Mouse (Mus musculus) lung, embryonic 14.5 days (tissue): ENCODE data around the gene Coil. TPM values are rescaled to one million over a fixed set of nuclear protein-coding genes. Genes with fewer than 3 reads are reported as not detected.

Experiments used
- ATAC-seq: fragments of 200-750 bp; cut with Nextera tagmentation; 2 replicates; pipeline ENCODE4 v1.8.0; 2017; ENCODE audit warnings: mild to moderate bottlenecking, moderate TSS enrichment, moderate library complexity; ENCODE audit not compliant: insufficient read depth
- DNase-seq: peaks from one replicate; pipeline ENCODE4 v3.0.0-alpha.2; 2015
- H3K27ac ChIP-seq: fragments of 300-500 bp; sonication (generic); 2 replicates; pipeline ENCODE4 v1.5.1; 2014; ENCODE audit warnings: low read depth, mild to moderate bottlenecking, moderate library complexity
- H3K27me3 ChIP-seq: fragments of 300-500 bp; sonication (generic); 2 replicates; pipeline ENCODE4 v1.6.1; 2014; ENCODE audit warnings: low read length, control low read depth; ENCODE audit not compliant: insufficient read depth
- H3K36me3 ChIP-seq: fragments of 300-500 bp; sonication (generic); 2 replicates; pipeline ENCODE4 v1.6.1; 2014; ENCODE audit warnings: control low read depth; ENCODE audit not compliant: insufficient read depth
- H3K4me1 ChIP-seq: fragments of 300-500 bp; sonication (generic); 2 replicates; pipeline ENCODE4 v1.6.1; 2014; ENCODE audit warnings: antibody characterized with exemption, control low read depth; ENCODE audit not compliant: insufficient read depth
- H3K4me2 ChIP-seq: fragments of 300-500 bp; sonication (generic); 2 replicates; pipeline ENCODE4 v1.6.1; 2014; ENCODE audit warnings: mild to moderate bottlenecking
- H3K4me3 ChIP-seq: fragments of 300-500 bp; sonication (generic); 2 replicates; pipeline ENCODE4 v1.5.1; 2014; ENCODE audit warnings: low read depth, low read length
- H3K9ac ChIP-seq: fragments of 300-500 bp; sonication (generic); 2 replicates; pipeline ENCODE4 v1.6.1; 2014
- H3K9me3 ChIP-seq: fragments of 300-500 bp; sonication (generic); 2 replicates; pipeline ENCODE4 v1.6.1; 2016; ENCODE audit warnings: low read depth, low read length, control low read depth
- CTCF ChIP-seq: IDR thresholded peaks from 2 replicates; pipeline ENCODE4 v1.5.1; 2016; ENCODE audit warnings: antibody characterized with exemption, low read depth
- WGBS: fragments of 180-500 bp; shearing (Covaris S2); extraction: QIAGEN DNeasy Blood & Tissue Kit; methylation state at CpG from one replicate; pipeline ENCODE4 v1.1.7; 2014; 5-methylcytosine and 5-hydroxymethylcytosine counted together
- polyA plus RNA-seq: library from polyadenylated mRNA; unstranded; fragments of >200 nt; fragmentation: Nextera tagmentation; extraction: Ambion mirVana; gene quantifications from 2 replicates; pipeline ENCODE4 v1.2.1, GENCODE M21; 2014

The Coil gene
- polyA plus RNA-seq = 10.8 and 12.2 TPM in 2 replicates

- Histone ChIP-seq H3K4me3 (no peak within 1 kb of the TSS), H3K9me3 (no peaks in the 10 kb centered on the region), H3K36me3 (no peaks in the 10 kb centered on the region), H3K27me3 (no peaks in the 10 kb centered on the region), H3K4me2 (no peak within 1 kb of the TSS), H3K4me1 (no peaks in the 10 kb centered on the region), H3K9ac (no peak within 1 kb of the TSS), H3K27ac (no peak within 1 kb of the TSS)
- no peak for TF ChIP-seq CTCF
- ATAC-seq (no peak), DNase-seq (peak; percentile 26)
- WGBS = 25% methylated on average over 2 of the region's 2 CpGs
Measured at GRCm38 (mm10) chr11:88970202-88970732, at the start of gene Coil. Gene Coil, plus strand, starts transcription at chr11:88970252.

GRCm38 (mm10) chr11:88926566-88926965, 43.5 kb upstream of the Coil start:
- no peak for TF ChIP-seq CTCF
- peaks cover 45% of the 10 kb centered on the region for H3K36me3 ChIP-seq

GRCm38 (mm10) chr11:88931692-88932530, 38.1 kb upstream of the Coil start:
- Histone ChIP-seq H3K9ac (no peak overlapping the region), H3K4me2 (no peak overlapping the region), H3K36me3 (peaks cover 46% of the 10 kb centered on the region), H3K9me3 (no peaks in the 10 kb centered on the region), H3K27ac (no peak overlapping the region), H3K4me1 (no peaks in the 10 kb centered on the region), H3K27me3 (no peaks in the 10 kb centered on the region), H3K4me3 (no peak overlapping the region)
- 83% methylated on average over 14 of the region's 14 CpGs for WGBS
- ATAC-seq (no peak), DNase-seq (no peak)
- no peak for TF ChIP-seq CTCF

More at GRCm38 (mm10) chr11:88926566-88926965, 43.5 kb upstream of the Coil start:
- no peak for DNase-seq
- H3K4me2 ChIP-seq = no peak overlapping the region
- H3K4me1 ChIP-seq = no peaks in the 10 kb centered on the region
- no peak overlapping the region for H3K4me3 ChIP-seq
- no peaks in the 10 kb centered on the region for H3K27me3 ChIP-seq
- ATAC-seq = no peak
- H3K27ac ChIP-seq = no peak overlapping the region
- no peaks in the 10 kb centered on the region for H3K9me3 ChIP-seq
- no peak overlapping the region for H3K9ac ChIP-seq
- 71% methylated on average over 5 of the region's 5 CpGs for WGBS

- no peak for DNase-seq
- Histone ChIP-seq H3K27me3 (no peaks in the 10 kb centered on the region), H3K27ac (no peak overlapping the region), H3K9ac (no peak overlapping the region), H3K4me2 (no peak overlapping the region), H3K4me1 (no peaks in the 10 kb centered on the region), H3K4me3 (no peak overlapping the region), H3K36me3 (peaks cover 40% of the 10 kb centered on the region), H3K9me3 (no peaks in the 10 kb centered on the region)
- no peak for TF ChIP-seq CTCF
- ATAC-seq = no peak
- WGBS = 92% methylated on average over 9 of the region's 9 CpGs
Measured at GRCm38 (mm10) chr11:88933030-88933429, 37.0 kb upstream of the Coil start.

GRCm38 (mm10) chr11:88934089-88935000, 35.7 kb upstream of the Coil start:
- Histone ChIP-seq H3K9ac (no peak overlapping the region), H3K27ac (no peak overlapping the region), H3K27me3 (no peaks in the 10 kb centered on the region), H3K4me2 (no peak overlapping the region), H3K9me3 (no peaks in the 10 kb centered on the region), H3K4me1 (no peaks in the 10 kb centered on the region), H3K4me3 (no peak overlapping the region), H3K36me3 (peaks cover 37% of the 10 kb centered on the region)
- ATAC-seq (no peak), DNase-seq (no peak)
- TF ChIP-seq CTCF = no peak
- 88% methylated on average over 19 of the region's 19 CpGs for WGBS

- no peak overlapping the region for H3K9ac ChIP-seq
- peaks cover 47% of the 10 kb centered on the region for H3K36me3 ChIP-seq
- no peak overlapping the region for H3K27ac ChIP-seq
- 88% methylated on average over 2 of the region's 2 CpGs for WGBS
- DNase-seq (no peak), ATAC-seq (no peak)
- no peaks in the 10 kb centered on the region for H3K27me3 ChIP-seq
- H3K4me3 ChIP-seq = no peak overlapping the region
- H3K9me3 ChIP-seq = no peaks in the 10 kb centered on the region
- H3K4me2 ChIP-seq = no peak overlapping the region
- TF ChIP-seq CTCF = no peak
- no peaks in the 10 kb centered on the region for H3K4me1 ChIP-seq
Measured at GRCm38 (mm10) chr11:88937886-88938285, 32.2 kb upstream of the Coil start.

- DNase-seq (no peak), ATAC-seq (no peak)
- 0 out of 2 replicates have a peak, but pooled peaks have one; percentile 18 for TF ChIP-seq CTCF
- 91% methylated on average over 2 of the region's 2 CpGs for WGBS
- no peak overlapping the region for H3K9ac ChIP-seq
- no peak overlapping the region for H3K4me3 ChIP-seq
- H3K36me3 ChIP-seq = peaks cover 47% of the 10 kb centered on the region; the same call in 1 of the 2 replicates
- no peak overlapping the region for H3K27ac ChIP-seq
- H3K4me1 ChIP-seq = no peaks in the 10 kb centered on the region
- H3K9me3 ChIP-seq = no peaks in the 10 kb centered on the region
- H3K27me3 ChIP-seq = no peaks in the 10 kb centered on the region
- H3K4me2 ChIP-seq = no peak overlapping the region
Measured at GRCm38 (mm10) chr11:88938770-88939169, 31.3 kb upstream of the Coil start.
